Mouse (Mus musculus) cortical plate, adult 2 months (tissue): ENCODE measurements around the gene Ptprn2.

Experiments
- CTCF ChIP-seq: fragments of 200-500 bp; IDR thresholded peaks from 2 replicates; pipeline ENCODE4 v1.5.1; 2011; ENCODE audit warnings: mild to moderate bottlenecking, control low read depth, low read length; ENCODE audit not compliant: insufficient read depth; ENCODE audit errors: extremely low read depth
- POLR2A ChIP-seq: fragments of 200-500 bp; IDR thresholded peaks from 2 replicates; pipeline ENCODE4 v1.6.1; 2011; ENCODE audit warnings: mild to moderate bottlenecking, low read length, control low read depth; ENCODE audit not compliant: insufficient read depth; ENCODE audit errors: extremely low read depth

DNA sequence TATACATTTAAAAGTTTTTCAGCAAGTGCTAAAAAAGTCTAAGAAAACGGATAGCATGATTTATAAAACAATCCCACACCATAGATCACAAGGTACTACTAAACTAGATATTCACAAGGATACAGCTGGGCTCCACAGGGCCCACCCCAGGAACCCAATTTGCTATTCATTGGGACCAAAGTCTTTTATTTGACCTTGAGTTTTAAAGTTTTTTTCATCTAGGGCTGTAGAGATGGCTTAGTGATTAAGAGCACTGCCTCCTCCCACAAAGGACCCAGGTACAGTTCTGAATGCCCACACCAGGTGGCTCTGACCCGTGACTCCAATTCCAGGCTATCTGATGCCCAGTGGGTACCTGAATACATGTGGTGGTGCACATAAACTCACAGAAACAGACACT, 811.3 kb downstream of the Ptprn2 start:
- TF ChIP-seq POLR2A (no peak), CTCF (no peak)
